Mouse (Mus musculus) inflammation-experienced regulatory T-cells (primary cell): ENCODE results near the gene Pde6g. TPM values are rescaled to one million over a fixed set of nuclear protein-coding genes. Genes with fewer than 3 reads are reported as not detected.

Experiments
- polyA plus RNA-seq, 2 experiments: library from polyadenylated mRNA; unstranded; fragments of 100-300 nt; shearing (Covaris generic); gene quantifications; one replicate each; pipeline ENCODE4 v1.2.1; 2017

Pde6g gene
- 1 to 10 TPM; 1.5 to 2.0 TPM for polyA plus RNA-seq

GRCm38 (mm10) chr11:120453306-120453705 lies at the start of gene Pde6g:
Gene Pde6g (minus strand): TSS chr11:120453500.

GRCm38 (mm10) chr11:120491317-120492023 lies 38.2 kb upstream of the Pde6g start, which contains the start of gene Slc25a10:
Gene Slc25a10 (plus strand): TSS chr11:120491840.

GRCm38 (mm10) chr11:120484265-120484981 lies 31.1 kb upstream of the Pde6g start, which contains the start of gene Mrpl12:
Gene Mrpl12 (plus strand): TSS chr11:120484613.

GRCm38 (mm10) chr11:120467051-120467735 lies 13.9 kb upstream of the Pde6g start, which contains the start of gene Arl16:
Gene Arl16 (minus strand): TSS chr11:120467607.

GRCm38 (mm10) chr11:120457772-120458751 lies 4.8 kb upstream of the Pde6g start, which contains the start of the genes Oxld1 and Ccdc137:
Gene Oxld1 (minus strand): TSS chr11:120458068.
Gene Ccdc137 (plus strand): TSS chr11:120458115.

GRCm38 (mm10) chr11:120442344-120442743 lies 11.0 kb downstream of the Pde6g start, which contains the start of gene Tspan10:
Gene Tspan10 (plus strand): TSS chr11:120442644.

GRCm38 (mm10) chr11:120437152-120437856 lies 16.0 kb downstream of the Pde6g start, which contains the start of gene Nploc4:
Gene Nploc4 (minus strand): TSS chr11:120437708.

Other genes with a start within 250 kb of the Pde6g start
- 1 to 10 TPM in 1 of 2 experiments, under 1 TPM in 1; 0.11 to 2.1 TPM for gene Bahcc1, start 220.6 kb downstream of the Pde6g start, polyA plus RNA-seq
- 1,000 to 10,000 TPM; 2,279 to 2,302 TPM for gene Actg1, start 105.0 kb downstream of the Pde6g start, polyA plus RNA-seq
- gene Fscn2, start 92.0 kb downstream of the Pde6g start, polyA plus RNA-seq = under 1 TPM; 0.16 to 0.19 TPM
- gene Faap100, start 74.7 kb downstream of the Pde6g start, polyA plus RNA-seq = 10 to 100 TPM; 24.5 to 41.1 TPM
- 10 to 100 TPM; 43.2 to 49.9 TPM for gene Nploc4, start 15.8 kb downstream of the Pde6g start, polyA plus RNA-seq
- not detected for gene Tspan10, start 10.9 kb downstream of the Pde6g start, polyA plus RNA-seq
- 10 to 100 TPM; 12.6 to 15.7 TPM for gene Oxld1, start 4.6 kb upstream of the Pde6g start, polyA plus RNA-seq
- gene Ccdc137, start 4.6 kb upstream of the Pde6g start, polyA plus RNA-seq = 10 to 100 TPM; 51.2 to 66.8 TPM
- gene Arl16, start 14.1 kb upstream of the Pde6g start, polyA plus RNA-seq = 10 to 100 TPM; 27.3 to 42.6 TPM
- gene Mrpl12, start 31.1 kb upstream of the Pde6g start, polyA plus RNA-seq = 10 to 100 TPM; 65.5 to 81.0 TPM
- gene Slc25a10, start 38.3 kb upstream of the Pde6g start, polyA plus RNA-seq = 10 to 100 TPM in 1 of 2 experiments, 1 to 10 TPM in 1; 9.8 to 22.0 TPM
- not detected for gene Gcgr, start 77.2 kb upstream of the Pde6g start, polyA plus RNA-seq
- 100 to 1,000 TPM; 111 to 150 TPM for gene Mcrip1, start 96.2 kb upstream of the Pde6g start, polyA plus RNA-seq
- gene Ppp1r27, start 97.6 kb upstream of the Pde6g start, polyA plus RNA-seq = 1 to 10 TPM in 1 of 2 experiments, under 1 TPM in 1; 0.63 to 1.8 TPM
- 100 to 1,000 TPM; 247 to 254 TPM for gene P4hb, start 119.8 kb upstream of the Pde6g start, polyA plus RNA-seq
- gene Arhgdia, start 128.1 kb upstream of the Pde6g start, polyA plus RNA-seq = 100 to 1,000 TPM; 707 to 884 TPM
- 100 to 1,000 TPM; 253 to 299 TPM for gene Alyref, start 144.9 kb upstream of the Pde6g start, polyA plus RNA-seq
- 100 to 1,000 TPM; 116 to 144 TPM for gene Anapc11, start 144.9 kb upstream of the Pde6g start, polyA plus RNA-seq
- 1 to 10 TPM in 1 of 2 experiments, not detected in 1; 1.0 TPM for gene Npb, start 155.0 kb upstream of the Pde6g start, polyA plus RNA-seq
- gene Pcyt2, start 164.4 kb upstream of the Pde6g start, polyA plus RNA-seq = 100 to 1,000 TPM; 142 to 194 TPM
- gene Sirt7, start 171.7 kb upstream of the Pde6g start, polyA plus RNA-seq = 100 to 1,000 TPM; 275 to 320 TPM
- gene Mafg, start 180.1 kb upstream of the Pde6g start, polyA plus RNA-seq = 10 to 100 TPM; 22.8 to 25.0 TPM
- gene Pycr1, start 190.3 kb upstream of the Pde6g start, polyA plus RNA-seq = 1 to 10 TPM in 1 of 2 experiments, under 1 TPM in 1; 0.43 to 3.8 TPM
- gene Myadml2, start 194.7 kb upstream of the Pde6g start, polyA plus RNA-seq = under 1 TPM; 0.38 to 0.75 TPM
- under 1 TPM; 0.11 to 0.97 TPM for gene Notum, start 207.7 kb upstream of the Pde6g start, polyA plus RNA-seq
- gene Aspscr1, start 219.5 kb upstream of the Pde6g start, polyA plus RNA-seq = 100 to 1,000 TPM; 142 to 153 TPM